ENCODE assay signal across 15 mouse cellular contexts in genomic region chr3:27195153-27195552, GRCm38 (mm10). TPM values are rescaled to one million over a fixed set of nuclear protein-coding genes. Genes with fewer than 3 reads are reported as not detected.
DNase-seq lines count a peak whose midpoint lies in the region; ATAC-seq and TF ChIP-seq lines count a peak whose summit lies in the region.
"Had no signal": no experiment of that assay in that cellular context is flagged by ENCODE, and none has a peak within 500 bp of the region (broad histone marks: within the 10 kb centered on the region; RNA-seq: fewer than 3 reads in every experiment).

No protein-coding gene starts in this region.

- intact Hi-C loops in gastrocnemius, postnatal 36 days (cut with DNase I): no loop called here

- 0 out of 2 replicates have a peak overlapping the region, but pooled peaks have one; percentile 2 for H3K27ac ChIP-seq in kidney, postnatal 0 days
- peak overlapping the region; percentile 99 for H3K27ac ChIP-seq in bone marrow macrophage, adult 2 months (ENCODE audit: insufficient read depth, low read depth, low read length)
- H3K27ac ChIP-seq: left cerebral cortex, adult 2 months; liver, embryonic 15.5 days had no signal

- H3K9ac ChIP-seq in kidney, postnatal 0 days (ENCODE audit: low read depth, low read length): no peak overlapping the region
- H3K9ac ChIP-seq: liver, embryonic 15.5 days had no signal

- WGBS in kidney, postnatal 0 days: 77% methylated on average over 4 of the region's 4 CpGs

- H3K36me3 ChIP-seq in kidney, postnatal 0 days (ENCODE audit: insufficient read depth, low read length): no peaks in the 10 kb centered on the region
- peaks cover 53% of the 10 kb centered on the region for H3K36me3 ChIP-seq in G1E (replicated peaks)
- H3K36me3 ChIP-seq: liver, embryonic 15.5 days had no signal

- H3K4me2 ChIP-seq in kidney, postnatal 0 days (ENCODE audit: low read length): no peak overlapping the region
- H3K4me2 ChIP-seq: liver, embryonic 15.5 days had no signal

- TF ChIP-seq POLR2A in bone marrow macrophage, adult 2 months (IDR thresholded peaks at IDR 0.05; ENCODE audit: borderline replicate concordance, low read depth, low read length): no peak

- no peak for TF ChIP-seq CTCF in kidney, postnatal 0 days (IDR thresholded peaks at IDR 0.05; ENCODE audit: low read depth)
- no peak for TF ChIP-seq CTCF in G1E (IDR thresholded peaks at IDR 0.05; ENCODE audit: low read depth, low read length)
- TF ChIP-seq CTCF in bone marrow macrophage, adult 2 months (IDR thresholded peaks at IDR 0.05; ENCODE audit: low read depth, low read length): no peak

- no peaks in the 10 kb centered on the region for H3K9me3 ChIP-seq in kidney, postnatal 0 days (replicated peaks; ENCODE audit: low read length)
- H3K9me3 ChIP-seq in G1E (replicated peaks): no peaks in the 10 kb centered on the region
- H3K9me3 ChIP-seq: liver, embryonic 15.5 days had no signal

- no peaks in the 10 kb centered on the region; the same call in 1 of the 2 replicates for H3K4me1 ChIP-seq in kidney, postnatal 0 days (replicated peaks; ENCODE audit: insufficient read depth, low read length)
- H3K4me1 ChIP-seq in G1E (ENCODE audit: insufficient read depth, low read depth, low read length): peaks cover 33% of the 10 kb centered on the region
- H3K4me1 ChIP-seq in bone marrow macrophage, adult 2 months (ENCODE audit: control insufficient read depth, insufficient read depth, low read length): peaks cover 76% of the 10 kb centered on the region

- DNase-seq in kidney, postnatal 0 days (ENCODE audit: low spot score): no peak
- DNase-seq in kidney, adult 8-10 months: no peak
- no peak for DNase-seq in G1E (ENCODE audit: low spot score)
- no peak for DNase-seq in right cerebral cortex, postnatal 25 days
- DNase-seq in urinary bladder, postnatal 10 days (ENCODE audit: low spot score): no peak
- no peak for DNase-seq in gastrocnemius, postnatal 36 days
- DNase-seq: cerebellum, postnatal 14 days; heart, adult 2 months; heart, postnatal 10 days; kidney, postnatal 4 days had no signal

- H3K27me3 ChIP-seq in kidney, postnatal 0 days (ENCODE audit: insufficient read depth, low read length): no peaks in the 10 kb centered on the region
- no peaks in the 10 kb centered on the region for H3K27me3 ChIP-seq in G1E (ENCODE audit: insufficient read depth, low read length)
- H3K27me3 ChIP-seq: liver, embryonic 15.5 days had no signal

- no peak overlapping the region for H3K4me3 ChIP-seq in kidney, postnatal 0 days (replicated peaks; ENCODE audit: low read depth, low read length)
- H3K4me3 ChIP-seq in G1E (ENCODE audit: low read depth, low read length): no peak overlapping the region
- H3K4me3 ChIP-seq in bone marrow macrophage, adult 2 months (ENCODE audit: insufficient read depth, low read length): no peak overlapping the region
- H3K4me3 ChIP-seq: heart, adult 2 months; left cerebral cortex, adult 2 months; liver, embryonic 15.5 days had no signal

- no peak for ATAC-seq in kidney, postnatal 0 days (replicated peaks; ENCODE audit: low FRiP score, low read depth)
- peak; percentile 65 for ATAC-seq in G1E (ENCODE audit: extremely low read depth, insufficient number of reproducible peaks, low FRiP score, poor library complexity, severe bottlenecking)
- peak; percentile 24; the same call in 1 of the 2 replicates for ATAC-seq in megakaryocyte progenitor cell, adult 5-6 weeks (replicated peaks; ENCODE audit: poor library complexity)
- ATAC-seq: CD4-positive, CD25-positive, alpha-beta regulatory T cell, adult 4 months had no signal

RNA-seq across cellular contexts. Expression of gene Nceh1, which starts 12.4 kb away (rescaled TPM):
- 47.7 and 51.2 TPM in 2 replicates for polyA plus RNA-seq in kidney, postnatal 0 days (2015; fragmentation: Nextera tagmentation; extraction: Ambion mirVana)
- total RNA-seq in G1E (2014; fragmentation: Nextera tagmentation) (25.7 and 28.1 TPM in 2 replicates), G1E (2017) (40.5 and 45.1 TPM in 2 replicates)
- 17.2 and 19.7 TPM in 2 replicates for polyA plus RNA-seq in G1E (2012)
- 126 and 137 TPM in 2 replicates for polyA plus RNA-seq in bone marrow macrophage, adult 2 months (2012; ENCODE audit: insufficient read depth, insufficient read length, missing spikeins)
- 17.6 and 18.4 TPM in 2 replicates for total RNA-seq in megakaryocyte progenitor cell, adult 5-6 weeks (2015)
- 16.8 and 17.5 TPM in 2 replicates for total RNA-seq in megakaryocyte progenitor cell, adult 5-6 weeks (2017)
- 10 to 100 TPM; 16.6 to 32.6 TPM for total RNA-seq in gastrocnemius, postnatal 36 days (2021)

RNA-seq across cellular contexts. Expression of gene Ect2, which starts 41.5 kb away (rescaled TPM):
- 23.9 and 26.9 TPM in 2 replicates for polyA plus RNA-seq in kidney, postnatal 0 days (2015; fragmentation: Nextera tagmentation; extraction: Ambion mirVana)
- total RNA-seq in G1E (2014; fragmentation: Nextera tagmentation) (130 and 191 TPM in 2 replicates), G1E (2017) (65.2 and 77.4 TPM in 2 replicates)
- 1.6 and 1.9 TPM in 2 replicates for polyA plus RNA-seq in G1E (2012)
- polyA plus RNA-seq in bone marrow macrophage, adult 2 months (2012; ENCODE audit: insufficient read depth, insufficient read length, missing spikeins): 20.5 and 26.0 TPM in 2 replicates
- total RNA-seq in megakaryocyte progenitor cell, adult 5-6 weeks (2015): 76.1 and 84.2 TPM in 2 replicates
- total RNA-seq in megakaryocyte progenitor cell, adult 5-6 weeks (2017): 74.3 and 75.3 TPM in 2 replicates
- total RNA-seq in gastrocnemius, postnatal 36 days (2021): 1 to 10 TPM in 1 of 2 experiments, under 1 TPM in 1; 0.27 to 1.1 TPM

Comparison
In these comparisons a context has a peak if more than half of its experiments do, and no peak if none do; other contexts are left out.
1. RNA of gene Ect2, which starts 41.5 kb away (total RNA-seq): 65.2 to 191 TPM in G1E and 74.3 to 84.2 TPM in megakaryocyte progenitor cell, adult 5-6 weeks; 0.27 to 1.1 TPM in gastrocnemius, postnatal 36 days; every median in the first group is over 10 times any median in the second.